Mouse (Mus musculus): Measurements from ENCODE around the gene BC053393. TPM values are rescaled to one million over a fixed set of nuclear protein-coding genes. Genes with fewer than 3 reads are reported as not detected.

BC053393 gene
- not detected in 2 replicates for polyA plus RNA-seq (2015; fragmentation: Nextera tagmentation; extraction: Ambion mirVana)

DNA sequence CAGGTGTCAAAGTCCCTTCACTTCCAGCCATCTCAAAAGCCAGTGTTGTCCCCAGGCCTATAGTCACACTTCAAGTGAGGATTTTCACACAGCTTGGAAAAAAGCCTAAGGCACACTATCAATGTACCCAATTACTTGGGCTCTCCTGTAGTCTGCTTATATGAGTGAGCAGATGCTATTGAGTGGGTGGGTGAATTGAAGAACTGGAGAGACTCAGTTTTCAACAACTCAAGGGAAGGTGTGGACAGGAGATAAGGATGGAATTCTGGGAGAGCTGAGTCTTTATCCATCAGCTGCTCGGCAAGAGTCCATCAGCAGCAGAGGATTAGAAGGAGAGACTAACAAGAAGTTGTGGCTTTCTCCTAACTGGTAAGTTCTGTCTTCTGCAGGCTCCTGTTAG, at the start of gene BC053393:
TSS of gene BC053393 (plus strand) at position 210 of the 400 bp plus-strand sequence.
- 74% methylated on average over 1 of the region's 1 CpGs for WGBS
- no peak within 1 kb of the TSS for H3K27ac ChIP-seq
- no peak within 1 kb of the TSS for H3K9ac ChIP-seq (replicated peaks)
- H3K9me3 ChIP-seq = no peaks in the 10 kb centered on the region; the same call in 1 of the 2 replicates
- no peak for ATAC-seq
- no peak within 1 kb of the TSS for H3K4me2 ChIP-seq (replicated peaks)
- H3K36me3 ChIP-seq = no peaks in the 10 kb centered on the region
- H3K4me1 ChIP-seq (replicated peaks) = no peaks in the 10 kb centered on the region
- H3K4me3 ChIP-seq (replicated peaks) = no peak within 1 kb of the TSS
- no peaks in the 10 kb centered on the region for H3K27me3 ChIP-seq

DNA sequence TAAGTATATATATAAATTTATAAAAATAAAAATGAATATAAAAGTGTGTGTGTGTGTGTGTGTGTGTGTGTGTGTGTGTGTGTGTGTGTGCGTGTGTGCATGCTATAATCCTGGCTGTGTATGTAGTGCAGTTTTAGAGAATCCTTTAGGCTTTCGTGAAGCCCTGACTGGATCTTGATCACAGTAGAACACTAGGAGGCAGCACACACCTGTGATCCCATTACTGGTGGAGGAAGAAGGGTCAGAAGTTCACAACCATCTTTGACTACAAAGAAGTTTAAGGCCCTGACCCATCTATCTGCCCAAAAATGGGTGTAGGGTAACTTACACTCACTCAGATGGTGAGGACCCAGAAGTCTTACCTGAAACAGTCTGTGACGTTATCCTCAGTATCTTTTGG, 48.6 kb upstream of the BC053393 start:
- no peaks in the 10 kb centered on the region for H3K27me3 ChIP-seq
- no peaks in the 10 kb centered on the region for H3K36me3 ChIP-seq
- ATAC-seq = no peak
- H3K9me3 ChIP-seq = no peaks in the 10 kb centered on the region
- H3K9ac ChIP-seq (replicated peaks) = no peak overlapping the region
- no peak overlapping the region for H3K27ac ChIP-seq
- no peak overlapping the region for H3K4me3 ChIP-seq (replicated peaks)
- no peaks in the 10 kb centered on the region for H3K4me1 ChIP-seq (replicated peaks)
- no peak overlapping the region for H3K4me2 ChIP-seq (replicated peaks)
- WGBS = 79% methylated on average over 3 of the region's 3 CpGs

DNA sequence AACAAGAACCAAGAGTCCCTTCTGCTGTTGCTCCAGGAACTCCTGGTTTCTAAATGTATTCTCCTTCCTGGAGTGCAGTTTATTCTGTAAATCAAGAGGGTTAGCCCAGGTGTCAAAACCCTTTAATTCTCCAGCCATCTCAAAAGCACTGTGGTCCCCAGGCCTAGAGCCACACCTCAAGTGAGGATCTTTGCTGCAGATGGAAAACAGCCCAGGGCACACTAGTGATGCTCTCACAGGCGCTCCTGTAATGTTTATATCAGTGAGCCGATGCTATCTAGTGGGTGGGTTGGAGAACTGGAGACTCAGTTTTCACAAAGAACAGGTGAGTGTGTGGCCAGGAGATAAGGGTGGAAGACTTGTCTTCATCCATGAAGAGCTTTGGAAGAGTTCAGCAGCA, 47.4 kb upstream of the BC053393 start, which contains the start of gene Gm12169:
TSS of gene Gm12169 (plus strand) at position 301 of the 400 bp plus-strand sequence.
- H3K27me3 ChIP-seq = no peaks in the 10 kb centered on the region
- no peak within 1 kb of the TSS for H3K4me3 ChIP-seq (replicated peaks)
- no peaks in the 10 kb centered on the region for H3K4me1 ChIP-seq (replicated peaks)
- no peak for ATAC-seq
- no peak within 1 kb of the TSS for H3K9ac ChIP-seq (replicated peaks)
- no peaks in the 10 kb centered on the region for H3K9me3 ChIP-seq
- H3K27ac ChIP-seq = no peak within 1 kb of the TSS
- 93% methylated on average over 2 of the region's 2 CpGs for WGBS
- H3K4me2 ChIP-seq (replicated peaks) = no peak within 1 kb of the TSS
- H3K36me3 ChIP-seq = no peaks in the 10 kb centered on the region

DNA sequence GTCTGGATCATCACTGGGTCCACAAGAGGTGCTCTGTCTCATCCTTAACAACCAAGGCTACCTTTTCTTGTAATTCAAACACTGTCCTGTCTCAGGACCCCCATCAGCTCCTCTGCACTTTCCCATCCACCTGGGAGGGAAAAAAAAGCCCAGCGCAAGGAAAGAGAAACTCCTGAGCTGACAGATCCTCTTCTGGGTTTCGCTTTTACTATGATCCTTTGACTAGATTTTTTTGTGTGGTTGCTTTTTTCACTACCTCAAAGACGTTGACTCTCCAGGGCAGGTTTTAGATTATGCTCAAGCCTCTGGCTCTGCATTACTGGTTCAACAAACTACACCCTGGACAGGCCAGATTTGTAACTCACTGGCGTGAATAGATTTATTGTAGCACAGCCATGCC, 41.2 kb upstream of the BC053393 start:
- H3K27ac ChIP-seq = no peak overlapping the region
- H3K4me1 ChIP-seq (replicated peaks) = no peaks in the 10 kb centered on the region
- ATAC-seq = no peak
- no peaks in the 10 kb centered on the region for H3K27me3 ChIP-seq
- H3K9me3 ChIP-seq = no peaks in the 10 kb centered on the region
- WGBS = 84% methylated on average over 4 of the region's 4 CpGs
- no peaks in the 10 kb centered on the region for H3K36me3 ChIP-seq
- H3K4me3 ChIP-seq (replicated peaks) = no peak overlapping the region
- H3K4me2 ChIP-seq (replicated peaks) = no peak overlapping the region
- H3K9ac ChIP-seq (replicated peaks) = no peak overlapping the region

DNA sequence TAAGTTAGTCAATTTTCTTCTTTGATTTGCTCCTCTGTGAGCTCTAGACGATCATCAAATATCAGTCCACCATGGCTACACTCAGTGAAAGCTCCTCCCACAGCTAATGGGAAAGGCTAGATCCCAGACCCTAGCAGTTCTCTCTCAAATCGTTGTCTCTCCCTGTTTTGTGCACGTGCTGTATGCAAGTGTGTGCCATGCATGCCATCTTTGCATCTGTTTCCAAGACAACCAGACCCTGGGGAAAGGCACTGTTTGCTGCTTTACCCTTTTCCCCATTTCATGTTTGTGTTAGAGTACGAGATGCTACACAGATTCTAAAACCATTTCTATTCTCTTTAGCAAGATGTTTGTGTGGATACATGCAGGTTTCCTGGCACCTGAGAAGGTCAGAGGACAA, 34.4 kb upstream of the BC053393 start:
- whole genome bisulfite sequencing = 66% methylated on average over 4 of the region's 4 CpGs
- Histone ChIP-seq H3K27ac (no peak overlapping the region), H3K4me2 (replicated peaks) (no peak overlapping the region), H3K4me3 (replicated peaks) (no peak overlapping the region), H3K4me1 (replicated peaks) (no peaks in the 10 kb centered on the region), H3K36me3 (no peaks in the 10 kb centered on the region), H3K9me3 (no peaks in the 10 kb centered on the region), H3K9ac (replicated peaks) (no peak overlapping the region), H3K27me3 (no peaks in the 10 kb centered on the region)
- ATAC-seq = no peak

DNA sequence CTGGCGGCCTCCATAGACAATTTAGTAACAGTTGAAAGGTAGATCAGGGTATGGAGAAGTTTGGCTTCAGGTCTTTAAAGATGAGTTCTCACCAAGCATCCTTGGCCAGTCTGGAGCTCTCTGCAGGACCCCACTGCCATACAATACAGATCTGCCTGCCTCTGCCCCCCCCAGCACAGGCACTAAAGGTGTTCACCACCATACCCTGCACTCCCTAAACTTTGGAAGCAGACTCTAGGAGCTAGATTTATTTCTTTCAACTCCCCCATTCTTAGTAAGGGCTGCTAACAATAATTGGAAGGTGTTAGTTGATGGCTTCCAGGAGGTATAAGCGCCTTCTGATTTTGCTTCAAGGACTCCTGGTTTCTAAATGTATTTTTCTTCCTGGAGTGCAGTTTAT, 27.8 kb upstream of the BC053393 start:
- H3K36me3 ChIP-seq = no peaks in the 10 kb centered on the region
- H3K9ac ChIP-seq (replicated peaks) = no peak overlapping the region
- H3K27ac ChIP-seq = no peak overlapping the region
- H3K4me2 ChIP-seq (replicated peaks) = no peak overlapping the region
- no peaks in the 10 kb centered on the region for H3K9me3 ChIP-seq
- no peaks in the 10 kb centered on the region for H3K27me3 ChIP-seq
- ATAC-seq = no peak
- WGBS = 97% methylated on average over 2 of the region's 2 CpGs
- H3K4me3 ChIP-seq (replicated peaks) = no peak overlapping the region
- H3K4me1 ChIP-seq (replicated peaks) = no peaks in the 10 kb centered on the region

DNA sequence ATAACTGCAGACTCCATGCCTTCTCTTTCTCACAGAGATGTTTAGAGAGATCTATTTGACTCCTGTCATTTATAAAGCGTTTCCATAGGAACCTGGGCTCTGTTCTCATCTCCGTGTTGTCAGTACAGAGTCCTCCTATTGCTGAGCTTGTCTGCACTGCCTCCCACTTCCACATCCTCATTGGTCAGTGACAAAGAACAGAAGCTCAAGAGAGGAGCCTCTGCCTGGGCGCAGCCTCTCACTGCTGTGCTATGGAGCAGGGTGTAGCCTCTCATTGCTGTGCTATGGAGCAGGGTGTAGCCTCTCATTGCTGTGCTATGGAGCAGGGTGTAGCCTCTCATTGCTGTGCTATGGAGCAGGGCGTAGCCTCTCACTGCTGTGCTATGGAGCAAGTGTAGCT, 21.6 kb upstream of the BC053393 start:
- WGBS = 89% methylated on average over 4 of the region's 4 CpGs
- Histone ChIP-seq H3K9me3 (no peaks in the 10 kb centered on the region), H3K27ac (no peak overlapping the region), H3K36me3 (no peaks in the 10 kb centered on the region), H3K9ac (replicated peaks) (no peak overlapping the region), H3K27me3 (no peaks in the 10 kb centered on the region), H3K4me3 (replicated peaks) (no peak overlapping the region), H3K4me1 (replicated peaks) (no peaks in the 10 kb centered on the region), H3K4me2 (replicated peaks) (no peak overlapping the region)
- ATAC-seq = no peak

DNA sequence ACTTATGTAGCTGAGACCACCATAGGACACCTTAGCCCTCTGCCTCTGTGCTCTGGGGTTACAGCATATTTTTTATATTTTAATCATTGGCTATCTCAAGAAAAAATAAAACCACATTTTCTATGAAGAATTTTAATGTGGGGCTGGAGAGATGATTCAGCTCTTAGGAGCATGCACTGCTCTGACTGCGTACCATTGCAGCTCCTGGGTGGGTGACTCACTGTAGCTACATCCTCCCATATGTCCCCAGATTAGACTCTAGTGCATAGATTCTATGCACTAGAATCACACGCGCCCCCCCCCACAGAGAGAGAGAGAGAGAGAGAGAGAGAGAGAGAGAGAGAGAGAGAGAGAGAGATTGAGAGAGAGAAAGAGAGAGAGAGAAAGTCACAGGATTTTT, 18.6 kb upstream of the BC053393 start:
- no peak overlapping the region for H3K9ac ChIP-seq (replicated peaks)
- no peaks in the 10 kb centered on the region for H3K9me3 ChIP-seq
- ATAC-seq = no peak
- WGBS = 96% methylated on average over 3 of the region's 3 CpGs
- H3K4me3 ChIP-seq (replicated peaks) = no peak overlapping the region
- H3K27ac ChIP-seq = no peak overlapping the region
- no peaks in the 10 kb centered on the region for H3K4me1 ChIP-seq (replicated peaks)
- H3K4me2 ChIP-seq (replicated peaks) = no peak overlapping the region
- H3K36me3 ChIP-seq = no peaks in the 10 kb centered on the region
- no peaks in the 10 kb centered on the region for H3K27me3 ChIP-seq

DNA sequence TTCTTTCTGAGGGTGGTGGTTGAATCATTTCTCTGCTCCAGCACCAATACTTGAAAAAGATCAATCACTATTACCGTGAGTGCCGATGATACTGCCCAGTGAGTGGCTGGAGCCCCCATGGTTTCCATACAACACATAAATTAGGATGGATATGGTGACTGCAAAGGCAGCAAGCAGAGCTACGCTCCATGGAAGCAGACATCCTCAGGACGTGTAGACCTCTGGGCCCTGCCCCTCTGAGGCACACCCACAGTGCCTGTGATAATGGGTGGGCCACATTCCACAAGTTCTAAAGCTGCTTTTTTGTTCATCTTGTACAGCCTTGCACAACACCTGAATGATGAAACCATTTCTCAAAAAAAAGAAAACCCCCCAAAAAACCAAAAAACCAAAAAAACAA, 10.2 kb upstream of the BC053393 start:
- Histone ChIP-seq H3K9me3 (no peaks in the 10 kb centered on the region), H3K4me2 (replicated peaks) (no peak overlapping the region), H3K36me3 (no peaks in the 10 kb centered on the region), H3K27ac (no peak overlapping the region), H3K9ac (replicated peaks) (no peak overlapping the region), H3K4me3 (replicated peaks) (no peak overlapping the region), H3K4me1 (replicated peaks) (no peaks in the 10 kb centered on the region), H3K27me3 (no peaks in the 10 kb centered on the region)
- WGBS = 85% methylated on average over 4 of the region's 4 CpGs
- no peak for ATAC-seq

DNA sequence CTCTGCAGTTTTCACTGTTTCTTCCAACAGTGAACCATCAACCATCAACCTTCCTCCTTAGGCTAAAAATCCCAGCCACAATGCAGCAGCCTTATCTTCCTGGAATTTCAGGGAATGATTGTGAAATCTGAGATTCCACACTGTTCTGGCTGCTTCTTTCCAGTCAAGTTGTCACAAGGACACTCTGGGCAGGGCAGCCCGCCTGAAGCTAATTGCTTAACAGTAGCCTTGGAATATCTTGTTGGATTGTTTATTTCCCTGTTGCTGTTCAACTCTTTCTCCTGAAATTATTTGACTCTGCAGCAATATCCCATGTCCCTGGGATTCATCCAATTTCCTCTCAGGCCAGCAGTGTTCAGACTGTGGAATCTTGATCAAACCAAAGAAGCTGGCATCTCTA, 6.7 kb upstream of the BC053393 start:
- H3K27me3 ChIP-seq = no peaks in the 10 kb centered on the region
- no peaks in the 10 kb centered on the region for H3K4me1 ChIP-seq (replicated peaks)
- WGBS = 78% methylated on average over 1 of the region's 1 CpGs
- no peak overlapping the region for H3K9ac ChIP-seq (replicated peaks)
- H3K9me3 ChIP-seq = no peaks in the 10 kb centered on the region
- no peak overlapping the region for H3K4me2 ChIP-seq (replicated peaks)
- H3K4me3 ChIP-seq (replicated peaks) = no peak overlapping the region
- H3K27ac ChIP-seq = no peak overlapping the region
- no peaks in the 10 kb centered on the region for H3K36me3 ChIP-seq
- no peak for ATAC-seq

DNA sequence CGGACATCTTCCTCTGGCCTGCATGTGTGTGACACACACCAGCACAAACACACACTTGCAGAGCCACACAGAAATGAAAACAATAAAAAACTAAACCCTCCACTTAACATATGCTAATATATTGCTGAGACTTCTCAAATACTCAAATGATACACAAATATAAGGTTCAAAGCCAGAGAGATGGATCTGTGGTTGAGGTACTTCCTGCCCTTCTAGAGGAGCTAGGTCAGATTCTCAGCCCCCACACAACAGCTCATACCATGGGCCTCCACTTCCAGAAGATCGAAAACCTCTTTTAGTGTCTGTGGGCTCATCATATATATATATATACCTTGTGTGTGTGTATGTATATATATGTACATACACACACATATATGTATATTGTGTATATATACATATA, 5.4 kb upstream of the BC053393 start:
- Histone ChIP-seq H3K9ac (replicated peaks) (no peak overlapping the region), H3K4me3 (replicated peaks) (no peak overlapping the region), H3K9me3 (no peaks in the 10 kb centered on the region), H3K27ac (no peak overlapping the region), H3K4me1 (replicated peaks) (no peaks in the 10 kb centered on the region), H3K36me3 (no peaks in the 10 kb centered on the region), H3K4me2 (replicated peaks) (no peak overlapping the region), H3K27me3 (no peaks in the 10 kb centered on the region)
- 93% methylated on average over 2 of the region's 2 CpGs for WGBS
- no peak for ATAC-seq

DNA sequence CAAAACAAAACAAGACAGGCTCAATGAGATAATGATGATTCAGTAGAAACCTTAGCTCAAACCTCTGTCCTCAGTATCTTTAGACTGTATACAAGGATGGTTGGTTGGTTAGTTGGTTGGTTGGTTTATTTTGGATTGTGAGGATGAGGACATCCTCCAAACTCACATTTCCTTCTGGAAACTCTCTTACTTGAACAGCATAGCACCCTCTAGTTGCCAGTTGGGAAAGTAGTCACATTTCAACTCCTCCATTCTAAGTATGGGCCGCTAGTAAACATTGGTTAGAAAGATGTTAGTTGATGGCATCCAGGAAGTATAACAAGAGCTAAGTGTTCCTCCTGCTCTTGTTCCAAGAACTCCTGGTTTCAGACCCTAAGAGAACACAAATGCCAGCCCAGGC, 2.2 kb upstream of the BC053393 start:
- 84% methylated on average over 1 of the region's 1 CpGs for WGBS
- Histone ChIP-seq H3K4me3 (replicated peaks) (no peak overlapping the region), H3K36me3 (no peaks in the 10 kb centered on the region), H3K9me3 (no peaks in the 10 kb centered on the region; the same call in 1 of the 2 replicates), H3K4me2 (replicated peaks) (no peak overlapping the region), H3K4me1 (replicated peaks) (no peaks in the 10 kb centered on the region), H3K27me3 (no peaks in the 10 kb centered on the region), H3K9ac (replicated peaks) (no peak overlapping the region), H3K27ac (no peak overlapping the region)
- ATAC-seq = no peak

DNA sequence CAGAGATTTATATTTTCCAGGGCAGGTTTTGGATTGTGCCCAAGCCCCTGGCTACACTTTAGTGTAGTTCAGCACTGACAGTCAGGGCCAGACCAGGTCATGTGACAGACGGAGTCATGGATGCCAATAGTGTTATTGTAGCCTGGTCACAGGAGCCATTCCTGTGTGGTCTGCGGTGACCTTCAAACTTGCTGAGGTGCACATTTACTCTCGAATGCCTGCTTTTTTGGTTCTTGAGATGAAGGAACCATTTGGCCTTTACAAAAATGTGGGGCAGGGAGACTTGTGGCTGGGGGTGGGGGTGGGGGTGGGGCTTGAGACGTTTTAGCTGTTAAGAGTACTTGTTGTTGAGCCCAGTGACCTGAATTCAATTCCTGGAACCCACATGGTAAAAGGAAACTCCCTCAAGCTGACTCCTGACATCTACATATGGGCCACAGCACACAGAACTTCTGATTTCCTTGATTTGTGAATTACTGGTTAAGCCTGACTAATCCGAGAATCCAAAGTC, 7.5 kb downstream of the BC053393 start:
- no peaks in the 10 kb centered on the region for H3K27me3 ChIP-seq
- no peak for ATAC-seq
- H3K4me1 ChIP-seq (replicated peaks) = no peaks in the 10 kb centered on the region
- H3K9me3 ChIP-seq = no peaks in the 10 kb centered on the region; the same call in 1 of the 2 replicates
- no peak overlapping the region for H3K27ac ChIP-seq
- H3K9ac ChIP-seq (replicated peaks) = no peak overlapping the region
- WGBS = 76% methylated on average over 5 of the region's 5 CpGs
- H3K36me3 ChIP-seq = no peaks in the 10 kb centered on the region
- H3K4me2 ChIP-seq (replicated peaks) = no peak overlapping the region
- H3K4me3 ChIP-seq (replicated peaks) = no peak overlapping the region
